Mouse (Mus musculus) heart, postnatal 25 days (tissue): Measurements from ENCODE around the gene Mgat4d. TPM values are rescaled to one million over a fixed set of nuclear protein-coding genes. Genes with fewer than 3 reads are reported as not detected.
A peak's percentile ranks its signal among the peaks of the same experiment; 100 is the strongest.
"Not testable (repeated sequence)": the region's sequence is repeated elsewhere in the genome, so short reads cannot be mapped to it uniquely, and the experiment has no call there.

Experiments
- DNase-seq: peaks from one replicate; pipeline ENCODE4 v3.0.0; 2022; ENCODE audit warnings: low spot score
- intact Hi-C: fragments of 180-260 bp; cut with DNase I; formaldehyde crosslinking; loops from one replicate; pipeline ENCODE4 v1.15.1; 2025
- total RNA-seq, 2 experiments: library from RNA; stranded (reverse); gene quantifications; 2 replicates each; pipeline ENCODE4 v1.2.3; 2021

Gene Mgat4d
- total RNA-seq = not detected

DNA sequence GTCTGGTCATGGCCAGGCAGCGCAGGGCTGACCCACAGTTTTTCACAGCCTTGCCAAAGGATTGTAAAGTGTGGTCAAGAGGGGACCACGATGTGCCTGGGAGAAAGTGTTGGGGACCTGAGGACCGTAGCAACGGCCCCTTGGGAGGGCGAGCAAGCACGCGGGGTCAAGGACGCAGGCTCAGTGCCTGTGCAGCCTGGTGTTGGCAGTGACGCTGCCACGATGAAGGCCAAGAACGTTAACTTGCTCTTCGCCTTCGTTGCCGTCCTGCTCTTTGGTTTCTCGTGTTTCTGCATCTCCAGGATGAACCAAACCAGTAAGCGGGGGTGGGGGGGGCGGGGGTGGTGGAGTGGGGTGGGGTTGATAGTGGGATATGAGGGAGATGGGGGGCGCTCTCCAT, at the start of gene Mgat4d:
Gene Mgat4d (plus strand): TSS at position 209 of the 400 bp plus-strand sequence.
- intact Hi-C loops = no loop called here
- DNase-seq = no peak

GRCm38 (mm10) chr8:83300135-83300534, 48.1 kb upstream of the Mgat4d start:
- intact Hi-C loops = no loop called here
- no peak for DNase-seq

DNA sequence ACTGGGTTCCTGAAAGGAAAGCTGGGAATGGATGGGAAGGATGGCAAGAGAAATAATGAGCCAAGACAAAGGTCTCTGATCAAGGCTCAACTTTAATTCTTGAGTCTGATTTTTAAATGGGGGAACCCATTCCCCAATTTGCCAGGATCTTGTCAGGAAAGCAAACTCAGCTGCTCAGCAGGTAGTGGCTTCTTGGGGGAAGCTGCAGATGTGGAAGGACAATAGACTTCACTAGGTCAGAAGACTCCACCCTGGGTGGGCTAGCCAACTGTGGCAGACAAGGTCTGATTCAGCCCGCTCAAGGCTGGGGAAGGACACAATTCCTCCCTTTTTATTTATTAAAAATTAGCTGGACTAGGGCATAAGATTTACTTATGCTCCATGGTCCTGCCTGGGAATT, 43.3 kb upstream of the Mgat4d start:
- no peak for DNase-seq
- intact Hi-C loops = no loop called here

DNA sequence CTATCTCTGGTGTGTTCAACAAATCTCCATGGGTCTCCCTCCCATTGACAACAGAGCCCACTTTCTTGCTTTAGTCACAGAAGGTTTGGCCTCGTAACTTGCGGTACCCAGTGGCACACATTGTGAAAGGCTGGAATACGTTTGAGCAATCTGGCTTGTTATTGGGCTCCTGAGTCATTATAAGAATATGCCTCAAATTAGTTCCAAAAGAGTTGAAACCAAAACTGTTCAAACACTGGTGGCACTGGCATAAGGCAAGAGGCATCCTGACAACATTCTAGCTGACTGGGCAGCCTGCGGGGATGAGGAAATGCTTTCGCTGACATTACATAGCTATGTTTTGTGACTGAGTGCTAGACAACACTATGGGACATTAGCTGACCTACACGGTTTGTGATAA, 38.4 kb upstream of the Mgat4d start:
- no peak for DNase-seq
- intact Hi-C loops = no loop called here

DNA sequence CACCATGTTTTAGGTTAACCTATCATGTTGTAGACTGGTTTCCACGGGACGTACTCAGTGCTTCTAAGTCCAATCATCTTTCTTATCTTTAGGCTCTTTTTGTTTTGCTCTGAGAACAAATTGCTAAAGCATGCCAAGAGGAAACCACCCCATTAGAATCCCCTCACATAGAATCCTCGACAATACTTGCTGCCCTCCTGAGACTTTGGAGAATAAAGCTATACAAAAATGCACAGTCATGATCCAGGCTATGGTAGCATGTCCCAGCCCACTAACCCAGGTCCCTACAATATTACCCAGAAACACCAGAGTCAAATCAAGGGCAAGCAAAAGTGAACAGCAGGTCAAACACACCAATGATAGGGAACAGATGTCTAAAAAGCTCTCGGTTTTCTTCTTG, 33.2 kb upstream of the Mgat4d start:
- DNase-seq, intact Hi-C loops: not testable (repeated sequence)

DNA sequence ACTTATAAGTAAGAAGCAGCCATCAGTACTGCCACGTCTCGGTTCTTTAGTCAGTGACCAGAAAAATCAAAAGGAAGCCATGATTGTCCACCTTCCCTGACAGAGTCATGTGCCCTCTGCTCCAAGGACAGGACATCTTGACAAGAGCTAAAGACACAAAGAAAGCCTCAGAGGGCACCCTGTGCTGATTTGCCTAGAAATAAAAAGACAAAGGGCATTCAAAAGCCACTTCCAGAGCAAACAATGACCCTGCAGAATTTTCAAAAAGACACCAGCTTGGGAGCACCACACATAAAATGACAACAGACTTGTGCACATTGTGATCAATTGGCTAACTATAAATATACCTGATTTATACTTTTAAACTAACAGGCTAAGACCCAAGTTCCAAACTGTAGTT, 32.6 kb upstream of the Mgat4d start:
- no peak for DNase-seq
- intact Hi-C loops = no loop called here

- intact Hi-C loops = no loop called here
- DNase-seq = no peak
Measured at GRCm38 (mm10) chr8:83320543-83320942, 27.7 kb upstream of the Mgat4d start.

GRCm38 (mm10) chr8:83322374-83322773, 25.9 kb upstream of the Mgat4d start:
- DNase-seq = no peak
- intact Hi-C loops = no loop called here

- no peak for DNase-seq
- intact Hi-C loops = no loop called here
Measured at GRCm38 (mm10) chr8:83323056-83323455, 25.2 kb upstream of the Mgat4d start.

GRCm38 (mm10) chr8:83327889-83328288, 20.4 kb upstream of the Mgat4d start:
- no peak for DNase-seq
- intact Hi-C loops = no loop called here

DNA sequence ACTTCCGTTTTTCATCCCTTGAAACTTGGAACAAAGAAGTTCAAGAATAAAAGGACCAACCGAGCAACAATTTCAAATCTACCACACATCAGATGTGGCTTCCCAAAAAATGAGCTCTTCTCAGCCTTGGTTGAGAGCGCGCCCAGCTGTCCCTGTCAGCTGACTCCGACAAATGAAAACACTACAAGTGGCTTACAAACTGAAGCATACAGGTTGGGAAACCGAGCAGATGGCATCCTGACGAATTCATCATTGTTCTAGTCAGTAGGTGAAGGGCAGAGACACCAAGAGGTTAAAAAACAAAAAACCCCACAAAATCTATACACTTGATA, 16.7 kb upstream of the Mgat4d start:
- intact Hi-C loops = loop anchor here (5.0 to 10.0 kb wide), 3 partner anchors 111 to 557 kb away; partner anchors contain the start of gene Zfp330
- no peak for DNase-seq

DNA sequence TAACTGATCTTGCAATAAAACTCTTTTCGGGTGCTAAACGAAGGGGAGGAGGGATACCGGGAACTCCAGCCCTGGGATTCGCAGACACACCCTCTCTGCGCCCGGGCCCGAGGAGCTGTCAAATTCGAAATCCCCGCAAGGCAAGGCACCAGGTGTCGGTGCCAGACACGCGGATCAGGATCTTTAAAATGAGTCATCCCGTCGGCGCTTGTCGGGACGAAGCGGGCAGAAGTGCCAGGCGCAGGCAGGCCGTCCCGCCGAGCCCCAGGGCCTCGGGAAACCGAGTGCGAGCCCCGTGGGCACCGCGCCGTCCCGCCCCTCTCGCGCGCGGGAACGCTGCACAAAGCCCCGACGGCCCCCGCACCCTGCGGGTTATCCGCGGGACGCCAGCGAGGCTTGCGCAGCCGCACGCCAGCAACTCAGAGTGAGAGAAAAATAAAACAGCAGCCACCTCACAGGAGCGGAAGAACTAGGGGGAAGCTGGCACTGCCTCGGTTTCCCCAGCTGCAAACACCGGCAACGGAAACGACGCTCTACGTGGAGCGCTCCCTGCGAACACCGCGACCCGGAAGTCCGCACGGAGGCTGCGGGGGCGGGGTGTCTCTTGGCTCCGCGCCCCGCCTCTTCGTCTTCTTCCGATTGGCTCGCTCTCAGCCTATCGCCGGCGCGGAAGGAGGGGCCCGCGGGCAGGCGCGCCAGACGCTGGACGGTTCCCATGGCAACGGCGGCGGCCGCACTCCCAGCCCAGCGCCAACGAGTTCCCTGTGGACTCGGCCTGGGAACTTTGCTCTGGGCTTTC, 16.2 kb upstream of the Mgat4d start, which contains the start of gene Elmod2:
Gene Elmod2 (minus strand): TSS at position 588 of the 799 bp plus-strand sequence.
- intact Hi-C loops = loop anchor here (5.0 to 10.0 kb wide), 3 partner anchors 110 to 557 kb away; partner anchors contain the start of gene Zfp330
- DNase-seq = peak; percentile 96

DNA sequence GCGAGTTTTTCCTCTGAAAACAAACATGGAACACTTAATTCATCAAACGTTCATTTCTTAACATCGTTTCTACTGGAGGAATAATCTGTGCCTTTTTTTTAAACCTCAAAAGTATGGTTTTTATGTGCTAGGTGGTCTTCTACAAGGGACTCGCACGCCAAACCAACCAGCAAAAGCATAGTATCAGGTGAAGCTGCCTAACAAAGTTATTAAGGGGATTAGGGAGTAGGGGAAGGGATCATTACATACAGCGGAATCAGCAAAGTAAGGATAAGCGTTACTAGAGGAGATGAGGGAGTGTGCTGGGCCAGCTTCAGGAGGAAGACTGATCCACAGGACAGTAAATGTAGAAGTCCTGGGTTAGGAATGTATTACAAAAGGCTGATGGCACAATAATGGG, 15.4 kb upstream of the Mgat4d start:
- intact Hi-C loops = loop anchor here (5.0 to 10.0 kb wide), 3 partner anchors 109 to 558 kb away; partner anchors contain the start of gene Zfp330
- no peak for DNase-seq

- no peak for DNase-seq
- intact Hi-C loops = loop anchor here (1.0 to 5.0 kb wide), 3 partner anchors 82 to 480 kb away; partner anchors contain the start of gene Rnf150
Measured at GRCm38 (mm10) chr8:83342076-83342475, 6.2 kb upstream of the Mgat4d start.

GRCm38 (mm10) chr8:83342693-83343092, 5.6 kb upstream of the Mgat4d start:
- DNase-seq = no peak
- intact Hi-C loops = loop anchor here (1.0 to 5.0 kb wide), 3 partner anchors 82 to 480 kb away; partner anchors contain the start of gene Rnf150

GRCm38 (mm10) chr8:83351315-83351714, 3.0 kb downstream of the Mgat4d start:
- intact Hi-C loops = no loop called here
- DNase-seq = no peak

DNA sequence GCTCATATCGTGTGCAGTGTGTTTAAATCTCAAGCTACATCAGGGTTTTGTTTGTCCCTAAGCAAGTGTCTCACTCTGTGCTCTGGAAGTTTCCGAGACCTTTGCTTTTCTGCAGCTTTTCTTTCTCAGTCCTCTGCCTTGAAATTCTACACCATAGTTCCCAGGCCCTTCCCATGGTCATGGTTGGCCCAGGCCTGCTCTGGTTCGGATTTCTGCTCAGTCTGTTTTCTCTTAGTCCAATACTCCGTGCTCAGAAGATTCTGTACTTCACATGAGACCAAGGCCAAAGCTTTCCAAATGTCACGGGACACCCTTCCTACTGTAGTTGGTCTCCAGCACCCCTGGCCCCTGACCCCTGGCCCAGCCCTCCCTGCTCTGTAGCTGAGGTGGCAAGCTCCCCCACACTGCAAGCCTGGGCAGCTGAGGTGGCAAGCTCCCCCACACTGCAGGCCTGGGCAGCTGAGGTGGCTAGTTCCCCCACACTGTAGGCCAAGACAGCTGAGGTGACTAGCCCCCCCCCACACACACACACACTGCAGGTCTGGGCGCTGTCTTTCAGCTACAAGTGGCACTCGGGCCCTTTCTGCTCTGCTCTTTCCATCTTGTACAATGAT, 15.0 kb downstream of the Mgat4d start:
- no peak for DNase-seq
- intact Hi-C loops = no loop called here

- intact Hi-C loops = no loop called here
- no peak for DNase-seq
Measured at GRCm38 (mm10) chr8:83377231-83377630, 29.0 kb downstream of the Mgat4d start.

GRCm38 (mm10) chr8:83380141-83380540, 31.9 kb downstream of the Mgat4d start:
- intact Hi-C loops = no loop called here
- DNase-seq = no peak

- no peak for DNase-seq
- intact Hi-C loops = no loop called here
Measured at GRCm38 (mm10) chr8:83381016-83381415, 32.7 kb downstream of the Mgat4d start.

- intact Hi-C loops = no loop called here
- no peak for DNase-seq
Measured at GRCm38 (mm10) chr8:83382850-83383249, 34.6 kb downstream of the Mgat4d start.
